Mouse (Mus musculus): ENCODE measurements at regions not wholly inside any gene's neighbourhood (a gene's known extent, or its start where the extent isn't known, plus 50 kb on each side); places are given as distances from the start of the nearest gene placed in this dataset.
A peak's percentile ranks its signal among the peaks of the same experiment; 100 is the strongest.
"Not testable (repeated sequence)": the region's sequence is repeated elsewhere in the genome, so short reads cannot be mapped to it uniquely, and the experiment has no call there.

DNA sequence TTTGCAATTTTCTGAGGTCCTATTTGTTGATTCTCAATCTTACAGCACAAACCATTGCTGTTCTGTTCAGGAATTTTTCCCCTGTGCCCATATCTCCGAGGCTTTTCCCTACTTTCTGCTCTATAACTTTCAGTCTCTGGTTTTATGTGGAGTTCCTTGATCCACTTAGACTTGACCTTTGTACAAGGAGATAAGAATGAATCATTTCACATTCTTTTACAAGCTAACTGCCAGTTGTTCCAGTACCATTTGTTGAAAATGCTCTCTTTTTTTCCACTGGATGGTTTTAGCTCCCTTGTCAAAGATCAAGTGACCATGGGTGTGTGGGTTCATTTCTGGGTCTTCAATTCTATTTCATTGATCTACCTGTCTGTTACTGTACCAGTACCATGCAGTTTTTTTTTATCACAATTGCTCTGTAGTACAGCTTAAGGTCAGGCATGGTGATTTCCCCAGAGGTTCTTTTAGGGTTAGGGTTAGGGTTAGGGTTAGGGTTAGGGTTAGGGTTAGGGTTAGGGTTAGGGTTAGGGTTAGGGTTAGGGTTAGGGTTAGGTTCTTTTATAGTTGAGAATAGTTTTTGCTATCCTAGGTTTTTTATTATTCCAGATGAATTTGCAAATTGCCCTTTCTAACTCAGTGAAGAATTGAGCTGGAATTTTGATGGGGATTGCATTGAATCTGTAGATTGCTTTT lies 378.3 kb upstream of the Tbl1xr1 start:
- not testable (repeated sequence) for H3K27ac ChIP-seq (ENCODE audit: low read length)

DNA sequence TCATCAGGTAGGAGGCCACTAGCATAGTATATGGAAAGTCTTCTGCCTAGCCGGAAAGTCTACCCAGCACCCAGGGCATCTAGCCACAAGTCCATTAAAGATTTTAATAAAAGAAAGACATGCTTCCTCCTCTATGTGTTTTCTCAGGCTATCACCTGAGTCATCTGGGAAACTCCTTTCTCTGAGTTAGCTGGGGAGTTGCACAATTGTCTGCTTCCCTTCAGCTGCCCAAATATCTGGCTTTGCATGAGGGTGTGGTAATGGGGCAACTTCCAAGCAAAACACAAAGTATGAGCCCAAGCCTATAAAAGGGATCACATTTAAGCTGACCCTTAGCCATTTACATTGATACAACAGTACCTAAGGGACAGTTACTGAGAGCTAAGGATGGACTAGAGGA lies 376.9 kb upstream of the Tbl1xr1 start:
- H3K36me3 ChIP-seq (ENCODE audit: control insufficient read depth, insufficient read depth) = no peaks in the 10 kb centered on the region
- H3K4me1 ChIP-seq (replicated peaks; ENCODE audit: control insufficient read depth, insufficient read depth, low read length) = no peaks in the 10 kb centered on the region
- no peak overlapping the region for H3K4me3 ChIP-seq (replicated peaks; ENCODE audit: low read length)
- H3K4me2 ChIP-seq (ENCODE audit: low read length) = no peak overlapping the region
- H3K27me3 ChIP-seq (replicated peaks; ENCODE audit: control insufficient read depth, insufficient read depth, low read length) = no peaks in the 10 kb centered on the region
- H3K9me3 ChIP-seq (ENCODE audit: control insufficient read depth, low read length) = no peaks in the 10 kb centered on the region
- no peak for ATAC-seq
- H3K9ac ChIP-seq (replicated peaks; ENCODE audit: low read depth, low read length) = no peak overlapping the region
- 93% methylated on average over 1 of the region's 1 CpGs for WGBS
- H3K27ac ChIP-seq (ENCODE audit: low read length) = no peak overlapping the region

More for the DNA sequence above, 378.3 kb upstream of the Tbl1xr1 start:
- not testable (repeated sequence) for H3K9ac ChIP-seq (replicated peaks; ENCODE audit: low read depth, low read length); H3K4me3 ChIP-seq (replicated peaks; ENCODE audit: low read length); H3K36me3 ChIP-seq (ENCODE audit: control insufficient read depth, insufficient read depth); H3K27me3 ChIP-seq (replicated peaks; ENCODE audit: control insufficient read depth, insufficient read depth, low read length); H3K9me3 ChIP-seq (ENCODE audit: control insufficient read depth, low read length); H3K4me1 ChIP-seq (replicated peaks; ENCODE audit: control insufficient read depth, insufficient read depth, low read length); ATAC-seq; H3K4me2 ChIP-seq (ENCODE audit: low read length)
- 88% methylated on average over 1 of the region's 1 CpGs for WGBS

DNA sequence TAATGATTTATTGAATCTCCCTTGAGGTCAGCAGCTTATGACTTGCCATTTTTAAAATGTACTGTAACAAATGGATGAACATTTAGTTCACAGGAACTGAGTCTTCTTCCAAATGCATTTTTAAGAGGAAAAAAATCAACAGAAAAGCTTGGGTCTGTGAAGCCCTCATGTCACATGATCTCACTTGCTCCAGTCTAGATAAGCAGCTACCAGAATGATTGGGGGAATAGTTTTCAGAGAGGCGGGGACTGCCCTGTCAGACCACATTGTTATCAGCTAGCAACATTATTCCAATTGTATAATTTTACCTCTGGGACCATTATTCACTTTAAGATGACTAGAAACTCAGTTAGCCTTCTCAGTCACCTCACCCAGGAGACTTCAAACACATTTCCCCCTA lies 376.1 kb upstream of the Tbl1xr1 start:
- ATAC-seq = no peak
- Histone ChIP-seq H3K27ac (ENCODE audit: low read length) (no peak overlapping the region), H3K9me3 (ENCODE audit: control insufficient read depth, low read length) (no peaks in the 10 kb centered on the region), H3K4me1 (replicated peaks; ENCODE audit: control insufficient read depth, insufficient read depth, low read length) (no peaks in the 10 kb centered on the region), H3K36me3 (ENCODE audit: control insufficient read depth, insufficient read depth) (no peaks in the 10 kb centered on the region), H3K9ac (replicated peaks; ENCODE audit: low read depth, low read length) (no peak overlapping the region), H3K4me2 (ENCODE audit: low read length) (no peak overlapping the region), H3K4me3 (replicated peaks; ENCODE audit: low read length) (no peak overlapping the region), H3K27me3 (replicated peaks; ENCODE audit: control insufficient read depth, insufficient read depth, low read length) (no peaks in the 10 kb centered on the region)
- WGBS = 90% methylated on average over 1 of the region's 1 CpGs

DNA sequence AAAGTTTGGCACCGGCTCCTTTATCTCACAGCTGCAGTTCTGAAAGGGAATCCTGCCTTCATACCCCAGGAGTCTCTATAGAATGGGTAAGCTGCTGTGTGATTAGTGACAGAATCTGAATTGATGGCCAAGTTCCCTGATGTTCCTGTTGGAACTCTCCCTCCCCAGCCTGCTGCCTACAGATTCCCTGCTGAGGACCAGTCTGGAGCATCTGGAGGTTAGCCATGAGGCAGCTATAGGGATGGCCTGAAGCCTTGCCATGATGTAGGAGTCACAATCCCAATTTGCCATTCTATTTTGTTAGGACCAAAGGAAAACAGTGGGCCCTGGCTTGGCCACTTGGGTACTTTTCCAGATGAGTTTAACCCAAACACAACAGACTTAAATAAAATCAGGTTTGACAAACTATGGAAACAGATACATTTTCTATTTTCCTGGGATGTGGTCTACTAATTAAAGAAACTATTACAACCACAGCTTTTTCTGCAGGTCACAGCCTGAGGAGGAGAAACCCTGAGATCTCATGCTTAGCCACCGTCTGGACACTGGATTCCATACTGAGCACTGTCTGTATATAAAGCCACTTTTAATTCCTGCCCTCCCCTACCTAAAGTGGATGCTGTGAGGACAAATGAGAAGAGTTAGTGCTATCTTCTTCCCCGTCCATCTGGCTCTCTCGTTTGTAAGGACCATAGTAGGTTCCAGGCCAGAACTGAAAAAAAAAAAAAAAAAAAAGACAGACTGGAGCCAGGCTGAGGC lies 349.5 kb upstream of the Tbl1xr1 start:
- no peaks in the 10 kb centered on the region for H3K36me3 ChIP-seq (ENCODE audit: control insufficient read depth, insufficient read depth)
- H3K27me3 ChIP-seq (replicated peaks; ENCODE audit: control insufficient read depth, insufficient read depth, low read length) = no peaks in the 10 kb centered on the region
- 59% methylated on average over 4 of the region's 4 CpGs for WGBS
- H3K4me2 ChIP-seq (ENCODE audit: low read length) = no peak overlapping the region
- H3K27ac ChIP-seq (ENCODE audit: low read length) = no peak overlapping the region
- H3K9ac ChIP-seq (replicated peaks; ENCODE audit: low read depth, low read length) = no peak overlapping the region
- H3K4me3 ChIP-seq (replicated peaks; ENCODE audit: low read length) = no peak overlapping the region
- H3K4me1 ChIP-seq (replicated peaks; ENCODE audit: control insufficient read depth, insufficient read depth, low read length) = no peaks in the 10 kb centered on the region
- ATAC-seq = no peak
- no peaks in the 10 kb centered on the region for H3K9me3 ChIP-seq (ENCODE audit: control insufficient read depth, low read length)

DNA sequence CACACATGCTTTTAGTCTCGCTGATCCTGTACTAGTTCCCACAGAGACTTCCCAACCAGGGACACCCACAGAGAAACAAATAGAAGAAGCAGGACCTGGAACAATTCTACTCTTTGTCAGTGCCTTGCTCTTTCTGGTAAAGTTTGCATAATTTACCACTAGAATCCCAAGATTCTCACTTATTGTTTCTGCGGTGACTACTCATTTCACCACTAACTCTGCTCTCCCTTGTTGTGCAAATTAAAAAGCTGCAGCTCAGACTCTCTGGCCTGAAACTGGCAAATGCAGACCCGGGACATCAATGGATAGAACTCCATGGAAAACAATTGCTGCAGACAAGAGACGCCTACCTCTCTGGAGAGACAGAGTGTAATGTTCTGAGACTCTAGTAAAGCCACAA lies 348.4 kb upstream of the Tbl1xr1 start:
- ATAC-seq = no peak
- Histone ChIP-seq H3K4me3 (replicated peaks; ENCODE audit: low read length) (no peak overlapping the region), H3K36me3 (ENCODE audit: control insufficient read depth, insufficient read depth) (no peaks in the 10 kb centered on the region), H3K9ac (replicated peaks; ENCODE audit: low read depth, low read length) (no peak overlapping the region), H3K4me1 (replicated peaks; ENCODE audit: control insufficient read depth, insufficient read depth, low read length) (no peaks in the 10 kb centered on the region), H3K9me3 (ENCODE audit: control insufficient read depth, low read length) (no peaks in the 10 kb centered on the region), H3K4me2 (ENCODE audit: low read length) (no peak overlapping the region), H3K27ac (ENCODE audit: low read length) (no peak overlapping the region), H3K27me3 (replicated peaks; ENCODE audit: control insufficient read depth, insufficient read depth, low read length) (no peaks in the 10 kb centered on the region)
- 14% methylated on average over 4 of the region's 4 CpGs for WGBS

DNA sequence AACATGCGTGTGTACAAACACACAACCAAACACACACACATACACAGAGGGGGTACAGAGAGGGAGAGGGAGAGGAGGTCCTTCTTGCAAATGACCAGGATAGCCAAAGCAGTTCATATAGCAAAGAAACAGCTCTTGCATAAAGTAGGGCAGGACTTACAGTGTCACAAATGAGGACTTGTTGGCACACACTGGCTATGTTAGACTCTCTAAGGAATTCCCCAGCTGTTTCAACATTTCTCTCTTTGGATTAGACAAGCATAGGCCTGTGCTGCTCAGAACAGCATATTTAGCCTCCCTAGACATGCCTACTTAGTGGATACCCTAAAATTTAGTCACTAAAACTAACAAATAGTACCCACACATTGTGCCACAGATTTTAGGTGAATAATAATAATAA lies 347.1 kb upstream of the Tbl1xr1 start:
- Histone ChIP-seq H3K4me2 (ENCODE audit: low read length) (no peak overlapping the region), H3K36me3 (ENCODE audit: control insufficient read depth, insufficient read depth) (no peaks in the 10 kb centered on the region), H3K4me1 (replicated peaks; ENCODE audit: control insufficient read depth, insufficient read depth, low read length) (no peaks in the 10 kb centered on the region), H3K27ac (ENCODE audit: low read length) (no peak overlapping the region), H3K27me3 (replicated peaks; ENCODE audit: control insufficient read depth, insufficient read depth, low read length) (no peaks in the 10 kb centered on the region), H3K4me3 (replicated peaks; ENCODE audit: low read length) (no peak overlapping the region), H3K9me3 (ENCODE audit: control insufficient read depth, low read length) (no peaks in the 10 kb centered on the region), H3K9ac (replicated peaks; ENCODE audit: low read depth, low read length) (no peak overlapping the region)
- peak; percentile 55; the same call in 1 of the 2 replicates for ATAC-seq
- WGBS = 100% methylated on average over 1 of the region's 1 CpGs

DNA sequence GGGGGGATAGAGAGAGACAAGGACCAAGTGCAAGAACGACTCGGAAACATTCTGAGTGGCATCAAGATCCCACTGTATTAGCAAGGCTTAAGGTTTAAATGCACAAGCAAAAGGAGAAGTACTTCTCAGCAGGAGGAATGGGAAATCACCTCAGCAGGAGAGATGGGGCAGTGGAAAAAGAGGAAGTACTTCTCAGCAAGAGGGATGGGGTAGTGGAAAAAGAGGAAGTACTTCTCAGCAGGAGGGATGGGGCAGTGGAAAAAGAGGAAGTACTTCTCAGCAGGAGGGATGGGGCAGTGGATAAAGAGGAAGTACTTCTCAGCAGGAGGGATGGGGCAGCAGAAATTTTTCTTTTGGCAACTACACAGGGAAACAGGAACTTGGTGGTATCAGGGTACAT lies 340.8 kb upstream of the Tbl1xr1 start:
- H3K4me2 ChIP-seq (ENCODE audit: low read length); H3K4me1 ChIP-seq (replicated peaks; ENCODE audit: control insufficient read depth, insufficient read depth, low read length); H3K27ac ChIP-seq (ENCODE audit: low read length); H3K27me3 ChIP-seq (replicated peaks; ENCODE audit: control insufficient read depth, insufficient read depth, low read length); H3K9me3 ChIP-seq (ENCODE audit: control insufficient read depth, low read length); H3K9ac ChIP-seq (replicated peaks; ENCODE audit: low read depth, low read length); H3K36me3 ChIP-seq (ENCODE audit: control insufficient read depth, insufficient read depth); ATAC-seq; H3K4me3 ChIP-seq (replicated peaks; ENCODE audit: low read length): not testable (repeated sequence)
- 96% methylated on average over 2 of the region's 2 CpGs for WGBS

DNA sequence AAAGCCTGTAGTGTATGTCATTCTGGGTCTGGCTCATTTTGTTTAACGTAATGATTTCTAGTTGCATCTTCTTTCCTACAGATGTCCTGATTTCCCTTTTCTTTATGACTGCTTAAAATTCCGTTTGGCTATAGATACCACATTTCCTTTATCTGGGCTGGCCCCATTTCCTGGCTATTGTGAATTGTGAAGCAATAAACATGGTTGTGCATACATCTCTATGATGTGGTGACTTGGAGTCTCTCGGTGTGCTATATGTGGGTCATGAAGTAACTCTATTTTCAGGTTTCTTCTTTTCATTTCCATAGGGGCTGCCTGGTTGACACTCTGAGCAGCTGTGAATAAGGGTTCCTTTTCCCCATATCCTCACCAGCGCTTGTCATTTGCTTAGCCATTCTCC lies 336.7 kb upstream of the Tbl1xr1 start:
- WGBS = 91% methylated on average over 4 of the region's 4 CpGs
- Histone ChIP-seq H3K9ac (replicated peaks; ENCODE audit: low read depth, low read length) (no peak overlapping the region), H3K4me2 (ENCODE audit: low read length) (no peak overlapping the region), H3K4me1 (replicated peaks; ENCODE audit: control insufficient read depth, insufficient read depth, low read length) (no peaks in the 10 kb centered on the region), H3K27me3 (replicated peaks; ENCODE audit: control insufficient read depth, insufficient read depth, low read length) (no peaks in the 10 kb centered on the region), H3K4me3 (replicated peaks; ENCODE audit: low read length) (no peak overlapping the region), H3K36me3 (ENCODE audit: control insufficient read depth, insufficient read depth) (no peaks in the 10 kb centered on the region), H3K9me3 (ENCODE audit: control insufficient read depth, low read length) (0 out of 2 replicates have a peak, but pooled peaks cover 3% of the 10 kb centered on the region), H3K27ac (ENCODE audit: low read length) (no peak overlapping the region)
- ATAC-seq = no peak

DNA sequence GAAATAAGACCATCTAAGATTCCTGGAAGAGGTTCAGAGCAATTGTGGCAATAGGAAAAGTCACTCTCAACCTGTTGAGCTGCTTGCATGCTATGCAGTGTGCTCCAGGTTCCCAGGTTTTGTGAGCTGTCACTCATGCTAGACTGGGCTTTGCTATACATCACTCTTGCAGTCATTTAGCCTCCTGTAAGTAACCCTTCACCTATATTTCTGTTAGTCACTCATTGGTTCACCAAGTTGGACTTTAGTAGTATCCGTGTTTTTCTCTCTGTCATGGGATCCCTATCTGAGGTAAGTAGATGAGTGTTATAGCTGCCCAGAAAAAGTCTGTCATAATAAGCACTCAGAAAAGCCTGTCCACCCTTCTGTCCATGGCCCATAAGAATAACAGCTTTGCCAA lies 332.3 kb upstream of the Tbl1xr1 start:
- no peaks in the 10 kb centered on the region for H3K9me3 ChIP-seq (ENCODE audit: control insufficient read depth, low read length)
- no peak overlapping the region for H3K27ac ChIP-seq (ENCODE audit: low read length)
- H3K4me3 ChIP-seq (replicated peaks; ENCODE audit: low read length) = no peak overlapping the region
- no peaks in the 10 kb centered on the region for H3K4me1 ChIP-seq (replicated peaks; ENCODE audit: control insufficient read depth, insufficient read depth, low read length)
- H3K9ac ChIP-seq (replicated peaks; ENCODE audit: low read depth, low read length) = no peak overlapping the region
- H3K27me3 ChIP-seq (replicated peaks; ENCODE audit: control insufficient read depth, insufficient read depth, low read length) = no peaks in the 10 kb centered on the region
- H3K4me2 ChIP-seq (ENCODE audit: low read length) = no peak overlapping the region
- 91% methylated on average over 1 of the region's 1 CpGs for WGBS
- no peak for ATAC-seq
- no peaks in the 10 kb centered on the region for H3K36me3 ChIP-seq (ENCODE audit: control insufficient read depth, insufficient read depth)
